ENCODE assay signal across 16 mouse cellular contexts in the genomic region with DNA sequence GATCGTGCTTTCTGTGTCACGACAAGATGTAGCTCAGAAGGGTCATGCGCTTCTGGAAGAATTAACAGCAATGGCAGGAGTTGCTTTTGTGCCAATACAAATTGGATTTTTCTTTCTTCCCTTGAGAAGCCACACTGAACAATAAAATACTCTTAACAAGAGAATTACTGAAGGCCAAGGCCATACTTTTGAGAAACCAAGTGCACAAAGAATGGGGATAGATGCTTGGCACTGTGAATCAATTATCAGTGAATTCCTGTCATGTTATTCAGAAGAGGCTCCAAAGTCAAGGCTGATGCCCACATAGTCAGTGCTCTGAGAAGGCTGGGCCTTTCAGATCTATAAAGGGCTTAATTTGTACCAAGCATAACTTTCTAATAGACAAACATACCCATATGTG.
"Had no signal": no experiment of that assay in that cellular context is flagged by ENCODE, and none has a peak within 500 bp of the region (broad histone marks: within the 10 kb centered on the region; RNA-seq: fewer than 3 reads in every experiment).

No protein-coding gene starts in this region.

- DNase-seq: heart, postnatal 10 days; heart, postnatal 14 days; heart, postnatal 36 days; heart, postnatal 4 days; kidney, adult 11 months; kidney, adult 18-20 months; kidney, adult 2 months; kidney, adult 8-10 months; kidney, adult 9 months; kidney, postnatal 10 days; kidney, postnatal 14 days; kidney, postnatal 25 days; kidney, postnatal 36 days; kidney, postnatal 4 days; layer of hippocampus, adult 9-11 months; layer of hippocampus, postnatal 36 days had no signal
